Mouse (Mus musculus) heart, embryonic 16.5 days (tissue): ENCODE measurements around the gene Sec24b. TPM values are rescaled to one million over a fixed set of nuclear protein-coding genes. Genes with fewer than 3 reads are reported as not detected.
A peak's percentile ranks its signal among the peaks of the same experiment; 100 is the strongest.

Experiments
- ATAC-seq: fragments of 200-750 bp; cut with Nextera tagmentation; replicated peaks from 2 replicates; pipeline ENCODE4 v1.8.0; 2017; ENCODE audit warnings: moderate number of reproducible peaks; ENCODE audit not compliant: insufficient read depth, low FRiP score; ENCODE audit errors: extremely low read depth
- H3K27ac ChIP-seq: fragments of 300-500 bp; sonication (generic); 2 replicates; pipeline ENCODE4 v1.5.1; 2014; ENCODE audit warnings: mild to moderate bottlenecking, low read length, control low read depth, moderate library complexity
- H3K27me3 ChIP-seq: fragments of 300-500 bp; sonication (generic); 2 replicates; pipeline ENCODE4 v1.6.1; 2014; ENCODE audit warnings: low read length, mixed read lengths; ENCODE audit not compliant: control insufficient read depth, insufficient read depth
- H3K36me3 ChIP-seq: fragments of 300-500 bp; sonication (generic); 2 replicates; pipeline ENCODE4 v1.6.1; 2014; ENCODE audit not compliant: control insufficient read depth, insufficient read depth
- H3K4me1 ChIP-seq: fragments of 300-500 bp; sonication (generic); 2 replicates; pipeline ENCODE4 v1.6.1; 2014; ENCODE audit warnings: low read length, mixed read lengths; ENCODE audit not compliant: control insufficient read depth, insufficient read depth
- H3K4me2 ChIP-seq: fragments of 300-500 bp; sonication (generic); 2 replicates; pipeline ENCODE4 v1.6.1; 2014; ENCODE audit warnings: low read depth, mild to moderate bottlenecking, control low read depth, low read length
- H3K4me3 ChIP-seq: fragments of 300-500 bp; sonication (generic); 2 replicates; pipeline ENCODE4 v1.5.1; 2014; ENCODE audit warnings: mild to moderate bottlenecking, control low read depth, low read length
- H3K9ac ChIP-seq: fragments of 300-500 bp; sonication (generic); 2 replicates; pipeline ENCODE4 v1.6.1; 2014; ENCODE audit warnings: low read length, control low read depth
- H3K9me3 ChIP-seq: fragments of 300-500 bp; sonication (generic); replicated peaks from 2 replicates; pipeline ENCODE4 v1.6.1; 2016; ENCODE audit warnings: low read length; ENCODE audit not compliant: control insufficient read depth
- WGBS: fragments of 180-500 bp; shearing (Covaris S2); extraction: QIAGEN DNeasy Blood & Tissue Kit; methylation state at CpG from one replicate; pipeline ENCODE4 v1.1.7; 2014; 5-methylcytosine and 5-hydroxymethylcytosine counted together
- polyA plus RNA-seq: library from polyadenylated mRNA; unstranded; fragments of >200 nt; fragmentation: Nextera tagmentation; extraction: Ambion mirVana; gene quantifications from 2 replicates; pipeline ENCODE4 v1.2.1, GENCODE M21; 2015

Sec24b gene
- polyA plus RNA-seq, 1 experiment from 2014 or later, result 25.8 TPM

DNA sequence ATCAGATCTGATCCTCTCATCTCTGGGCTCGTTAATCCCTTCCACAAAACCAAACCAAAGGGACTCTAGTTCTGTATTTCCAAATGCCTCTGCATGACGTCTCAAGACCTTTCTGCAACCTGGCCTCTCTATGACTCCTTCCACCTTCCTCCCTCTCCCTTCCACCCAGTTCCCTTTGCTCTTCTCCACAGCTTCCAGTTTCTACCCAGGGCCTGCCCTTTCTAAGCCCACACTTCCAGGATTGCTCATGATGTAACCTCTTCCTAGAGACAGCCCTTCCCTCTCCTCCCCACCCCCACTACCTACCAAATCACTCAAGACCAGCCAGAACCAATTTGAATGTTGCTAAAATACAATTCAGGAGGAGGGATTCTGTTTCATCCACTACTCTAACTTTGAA, 2.9 kb downstream of the Sec24b start:
- H3K9me3 ChIP-seq, result no peaks in the 10 kb centered on the region

DNA sequence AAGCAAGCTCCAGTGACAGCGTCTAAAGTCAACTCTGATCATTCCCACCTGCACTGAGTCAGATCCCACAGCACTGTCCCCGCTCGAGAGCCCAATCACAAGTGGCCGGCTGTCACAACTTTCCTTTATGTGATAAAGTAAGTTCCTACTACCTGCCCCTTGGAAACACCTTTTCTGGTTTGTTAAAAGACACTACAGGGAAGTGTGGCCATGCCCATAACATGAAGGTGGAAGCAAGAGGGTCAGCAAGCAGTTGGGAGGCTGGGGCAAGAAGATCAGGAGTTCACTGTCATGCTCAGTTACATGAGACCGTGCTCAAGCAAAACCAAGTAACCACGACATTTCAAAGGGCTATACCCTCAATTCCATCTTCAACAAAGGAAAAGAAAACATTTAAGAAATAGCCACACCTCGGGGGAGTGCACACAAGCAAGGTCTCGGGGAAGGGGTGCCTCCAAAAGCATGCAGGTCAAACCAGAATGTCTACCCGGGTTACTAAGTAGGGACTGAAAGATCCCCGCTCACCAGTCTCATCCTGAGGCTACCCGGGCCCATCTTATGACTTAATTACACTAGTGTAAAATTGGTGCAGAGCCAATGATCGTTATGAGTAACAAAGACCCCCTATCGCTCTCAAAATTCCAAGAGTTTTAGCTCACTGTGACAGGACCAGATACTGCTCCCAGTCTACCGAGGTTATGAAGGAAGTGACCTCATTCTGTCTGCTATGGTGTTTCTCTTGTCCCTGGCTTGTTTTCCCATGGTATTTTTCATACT, 3.6 kb downstream of the Sec24b start:
- no peak for ATAC-seq
- peak overlapping the region; percentile 91 for H3K4me2 ChIP-seq
- no peaks in the 10 kb centered on the region for H3K27me3 ChIP-seq
- H3K9me3 ChIP-seq, result no peaks in the 10 kb centered on the region
- 48% methylated on average over 14 of the region's 14 CpGs for WGBS
- H3K36me3 ChIP-seq, result no peaks in the 10 kb centered on the region
- no peak overlapping the region for H3K9ac ChIP-seq
- peak overlapping the region; percentile 1; the same call in 1 of the 2 replicates for H3K27ac ChIP-seq
- H3K4me3 ChIP-seq, result no peak overlapping the region
- peaks cover 69% of the 10 kb centered on the region for H3K4me1 ChIP-seq

More for the DNA sequence above, 2.9 kb downstream of the Sec24b start:
- no peak for ATAC-seq
- Histone ChIP-seq H3K4me3 (no peak overlapping the region), H3K27ac (peak overlapping the region; percentile 11), H3K9ac (peak overlapping the region; percentile 14; the same call in 1 of the 2 replicates), H3K36me3 (no peaks in the 10 kb centered on the region), H3K27me3 (no peaks in the 10 kb centered on the region), H3K4me2 (peak overlapping the region; percentile 91), H3K4me1 (peaks cover 62% of the 10 kb centered on the region)
- 49% methylated on average over 2 of the region's 2 CpGs for WGBS

DNA sequence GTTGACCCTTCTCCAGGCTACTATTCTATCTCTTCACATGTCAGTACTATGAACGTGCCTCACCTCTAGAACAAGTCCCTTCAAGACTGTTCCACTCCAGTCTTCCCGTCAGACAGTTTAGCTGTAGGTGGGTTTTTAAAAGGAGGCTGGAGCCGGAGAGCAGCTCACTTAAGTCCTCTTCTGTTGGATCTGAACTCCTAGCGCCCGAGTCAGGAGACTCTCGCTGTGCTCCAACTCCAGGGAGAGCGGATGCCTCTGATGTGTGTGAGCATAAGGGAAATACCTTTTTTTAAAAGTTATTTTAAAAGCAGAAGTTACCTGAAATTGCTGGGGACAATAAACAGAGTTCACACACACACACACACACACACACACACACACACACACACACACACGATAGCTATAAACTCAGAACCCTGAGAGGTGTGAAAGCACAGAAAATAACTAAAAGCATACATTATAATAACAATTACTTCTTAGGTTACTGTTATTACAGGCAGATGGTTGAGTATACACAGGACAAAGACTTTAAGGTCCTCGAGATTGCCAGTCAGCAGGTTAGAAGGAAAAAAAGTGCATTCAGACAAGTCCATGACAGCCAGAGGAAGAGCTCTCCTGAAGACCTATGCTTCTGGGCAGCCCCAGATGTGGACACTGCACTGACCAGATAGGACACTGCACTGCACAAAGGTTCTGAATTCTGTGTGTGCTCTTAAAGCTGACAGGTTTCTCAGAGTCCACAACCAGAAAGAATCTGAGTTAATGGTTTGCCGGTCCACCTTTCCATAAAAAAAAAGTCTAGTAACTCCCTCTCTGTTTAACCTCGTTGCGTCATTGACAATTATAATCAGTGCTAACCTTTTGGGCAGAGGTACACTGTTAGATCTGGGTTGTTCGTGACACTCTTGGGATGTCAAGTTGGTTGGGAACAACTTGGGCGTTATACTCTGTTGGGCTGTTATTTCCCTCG, 5.7 kb downstream of the Sec24b start:
- H3K4me1 ChIP-seq, result peaks cover 71% of the 10 kb centered on the region
- ATAC-seq, result no peak
- no peaks in the 10 kb centered on the region for H3K36me3 ChIP-seq
- H3K27me3 ChIP-seq, result no peaks in the 10 kb centered on the region
- no peak overlapping the region for H3K4me3 ChIP-seq
- H3K27ac ChIP-seq, result no peak overlapping the region; the same call in 1 of the 2 replicates
- H3K9me3 ChIP-seq, result no peaks in the 10 kb centered on the region
- no peak overlapping the region for H3K4me2 ChIP-seq
- no peak overlapping the region for H3K9ac ChIP-seq
- 76% methylated on average over 15 of the region's 15 CpGs for WGBS

DNA sequence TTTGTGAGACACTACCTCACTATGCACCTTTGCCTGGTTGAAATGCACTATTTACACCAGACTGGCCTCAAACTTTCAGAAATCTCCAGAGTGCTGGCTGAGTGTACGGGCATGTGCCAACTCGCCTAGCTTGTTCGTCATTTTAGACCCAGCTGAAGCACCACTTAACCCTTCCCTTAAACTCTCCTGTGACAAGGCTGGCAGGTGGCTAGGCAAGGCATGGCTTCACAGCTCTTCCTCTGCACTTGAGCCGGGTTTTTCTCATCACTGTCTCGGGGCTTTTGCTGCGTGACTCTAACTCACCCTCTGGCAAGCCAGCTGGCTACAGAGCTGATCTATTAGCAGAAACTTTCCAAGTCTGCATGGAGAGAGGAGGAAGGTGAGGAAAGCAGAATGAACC, 6.8 kb downstream of the Sec24b start:
- no peak overlapping the region for H3K4me2 ChIP-seq
- H3K27ac ChIP-seq, result no peak overlapping the region
- peaks cover 71% of the 10 kb centered on the region for H3K4me1 ChIP-seq
- H3K4me3 ChIP-seq, result no peak overlapping the region
- 51% methylated on average over 6 of the region's 6 CpGs for WGBS
- no peaks in the 10 kb centered on the region for H3K36me3 ChIP-seq
- no peak overlapping the region for H3K9ac ChIP-seq
- H3K27me3 ChIP-seq, result no peaks in the 10 kb centered on the region
- H3K9me3 ChIP-seq, result no peaks in the 10 kb centered on the region
- no peak for ATAC-seq

DNA sequence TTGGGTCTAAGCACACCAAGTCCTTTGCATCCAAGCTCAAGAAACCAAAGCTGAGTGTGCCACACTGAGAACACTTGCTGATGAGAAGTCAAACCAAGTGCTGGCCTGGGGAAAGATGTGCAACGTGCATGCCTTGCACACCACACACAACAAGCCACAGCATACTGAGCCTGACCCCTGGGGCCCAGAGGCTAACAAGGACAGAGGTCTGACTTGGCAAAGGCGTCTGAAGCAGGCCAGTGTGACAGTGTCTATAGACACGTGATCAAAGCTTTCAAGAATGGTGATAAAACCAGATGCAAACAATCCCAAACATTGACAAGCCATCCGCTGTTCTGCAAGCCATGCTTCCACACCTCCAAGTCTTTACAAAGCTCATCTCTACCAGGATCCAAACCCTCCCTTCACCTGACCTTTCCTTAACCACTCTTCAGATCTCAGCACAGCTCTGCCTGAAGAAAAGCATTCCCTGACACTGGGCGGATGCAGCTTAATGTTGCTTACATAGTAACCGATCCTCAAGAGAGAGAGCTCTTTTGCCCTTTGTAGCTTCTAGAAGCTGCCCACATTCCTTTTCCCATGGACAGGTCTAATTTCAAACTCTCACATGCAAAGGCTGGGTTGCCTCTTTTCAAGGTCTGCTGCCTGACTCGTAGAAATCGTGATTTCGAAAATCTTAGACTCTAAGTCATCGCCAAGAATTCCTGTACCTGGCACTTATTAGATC, 7.8 kb downstream of the Sec24b start:
- H3K27ac ChIP-seq, result peak overlapping the region; percentile 86
- no peak overlapping the region for H3K9ac ChIP-seq
- WGBS, result 41% methylated on average over 10 of the region's 10 CpGs
- no peaks in the 10 kb centered on the region for H3K27me3 ChIP-seq
- peaks cover 60% of the 10 kb centered on the region for H3K4me1 ChIP-seq
- H3K9me3 ChIP-seq, result no peaks in the 10 kb centered on the region
- no peaks in the 10 kb centered on the region for H3K36me3 ChIP-seq
- no peak overlapping the region for H3K4me3 ChIP-seq
- H3K4me2 ChIP-seq, result peak overlapping the region; percentile 26; the same call in 1 of the 2 replicates
- ATAC-seq, result 0 out of 2 replicates have a peak, but pooled peaks have one; percentile 44

DNA sequence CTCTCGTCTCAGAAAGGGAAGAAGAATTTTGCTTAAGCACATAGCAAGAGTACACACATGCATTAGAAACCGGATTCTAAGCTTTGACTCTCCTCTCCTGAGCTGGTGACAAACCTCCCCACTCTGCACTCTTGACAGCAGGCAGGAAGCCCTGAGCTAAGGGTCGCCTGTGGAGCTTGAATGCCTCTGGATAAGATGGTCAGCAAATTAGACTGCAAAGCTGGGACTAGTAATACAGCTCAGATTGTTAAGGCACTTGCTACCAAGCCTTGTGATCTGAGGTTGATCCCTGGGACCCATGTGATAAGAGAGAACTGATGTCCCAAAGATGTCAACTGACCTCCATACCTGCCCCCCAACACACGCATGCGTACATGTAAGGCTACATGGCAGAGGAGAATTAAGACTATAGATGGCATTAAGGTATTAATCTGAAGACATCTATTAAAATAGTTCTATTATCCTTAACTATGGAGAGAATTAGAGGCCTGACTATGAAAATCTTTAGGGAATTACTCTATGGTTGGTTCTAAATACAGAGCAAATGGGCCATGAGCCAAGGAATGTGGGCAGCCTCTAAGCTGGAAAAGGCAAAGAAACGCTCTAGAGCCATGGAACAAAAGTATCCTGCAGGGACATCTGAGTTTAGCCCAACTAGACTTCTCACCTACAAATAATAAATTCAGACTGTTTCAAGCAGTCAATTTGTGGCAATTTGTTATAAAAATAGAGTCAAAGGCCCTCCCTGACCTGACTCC, 8.6 kb downstream of the Sec24b start:
- Histone ChIP-seq H3K36me3 (no peaks in the 10 kb centered on the region), H3K4me1 (peaks cover 52% of the 10 kb centered on the region), H3K9me3 (no peaks in the 10 kb centered on the region), H3K27ac (peak overlapping the region; percentile 86), H3K4me2 (peak overlapping the region; percentile 26), H3K27me3 (no peaks in the 10 kb centered on the region), H3K4me3 (no peak overlapping the region), H3K9ac (no peak overlapping the region)
- WGBS, result 53% methylated on average over 6 of the region's 6 CpGs
- ATAC-seq, result 0 out of 2 replicates have a peak, but pooled peaks have one; percentile 58

DNA sequence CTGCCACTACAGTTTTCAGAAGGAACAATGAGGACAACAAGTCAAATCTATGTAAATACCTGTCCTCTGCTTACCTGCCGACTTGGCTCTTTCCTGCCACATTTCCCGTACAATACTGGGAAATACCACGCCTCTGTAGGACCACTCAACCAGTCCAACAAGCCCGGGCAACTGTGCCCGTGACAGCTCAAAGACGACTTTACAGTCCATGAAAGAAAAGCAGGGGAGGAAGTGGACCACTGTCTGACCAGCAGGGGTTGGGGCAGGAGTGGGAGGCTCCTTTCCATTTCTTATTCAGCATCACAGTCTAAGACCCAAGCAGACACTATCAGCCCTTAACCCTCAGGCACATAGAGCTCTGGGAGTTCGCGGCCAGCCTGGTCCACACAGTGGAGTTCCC, 9.2 kb downstream of the Sec24b start:
- Histone ChIP-seq H3K4me3 (no peak overlapping the region), H3K27ac (peak overlapping the region; percentile 76), H3K4me1 (peaks cover 46% of the 10 kb centered on the region)

DNA sequence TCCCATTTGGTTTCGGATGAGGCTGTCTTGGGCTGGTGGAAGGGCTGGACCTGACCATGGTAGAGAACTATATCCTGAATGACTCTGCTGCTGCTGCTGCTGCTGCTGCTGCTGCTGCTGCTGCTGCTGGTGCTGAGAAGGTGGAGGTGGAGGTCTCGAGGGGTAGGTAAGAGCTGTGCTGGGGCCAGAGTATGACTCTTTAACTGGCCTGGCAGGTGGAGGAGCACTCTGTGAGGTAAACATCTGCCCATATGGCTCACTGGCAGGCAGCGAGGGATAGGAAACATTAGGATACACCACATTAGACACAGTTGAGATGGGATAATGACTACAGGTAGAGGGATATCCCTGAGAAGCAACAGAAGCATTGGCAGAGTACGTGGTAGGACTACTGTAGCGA, 20.6 kb downstream of the Sec24b start:
- ATAC-seq, result no peak
- peaks cover 32% of the 10 kb centered on the region for H3K36me3 ChIP-seq
- H3K4me2 ChIP-seq, result no peak overlapping the region
- H3K9ac ChIP-seq, result no peak overlapping the region
- H3K4me3 ChIP-seq, result no peak overlapping the region
- peaks cover 2% of the 10 kb centered on the region; the same call in 1 of the 2 replicates for H3K4me1 ChIP-seq
- 93% methylated on average over 5 of the region's 5 CpGs for WGBS
- H3K27ac ChIP-seq, result no peak overlapping the region
- H3K9me3 ChIP-seq, result peaks cover 8% of the 10 kb centered on the region
- no peaks in the 10 kb centered on the region for H3K27me3 ChIP-seq

More for the DNA sequence above, 9.2 kb downstream of the Sec24b start:
- Histone ChIP-seq H3K9me3 (no peaks in the 10 kb centered on the region), H3K4me2 (no peak overlapping the region; the same call in 1 of the 2 replicates), H3K27me3 (no peaks in the 10 kb centered on the region), H3K9ac (no peak overlapping the region), H3K36me3 (no peaks in the 10 kb centered on the region)
- WGBS, result 70% methylated on average over 8 of the region's 8 CpGs
- ATAC-seq, result no peak
